Mouse (Mus musculus) thymus, adult 2 months (tissue): ENCODE measurements at regions not wholly inside any gene's neighbourhood (a gene's known extent, or its start where the extent isn't known, plus 50 kb on each side); places are given as distances from the start of the nearest gene placed in this dataset.

Source experiments
- CTCF ChIP-seq: fragments of 200-500 bp; IDR thresholded peaks from 2 replicates; pipeline ENCODE4 v1.5.1; 2012; ENCODE audit warnings: mild to moderate bottlenecking, control low read depth, low read length, moderate library complexity, borderline replicate concordance; ENCODE audit not compliant: control insufficient read depth, poor library complexity, insufficient read depth; ENCODE audit errors: extremely low read depth
- POLR2A ChIP-seq: fragments of 200-500 bp; IDR thresholded peaks from 2 replicates; pipeline ENCODE4 v1.6.1; 2012; ENCODE audit warnings: mild to moderate bottlenecking, low read length, control low read depth, moderate library complexity; ENCODE audit not compliant: control insufficient read depth, poor library complexity, insufficient read depth; ENCODE audit errors: extremely low read depth

DNA sequence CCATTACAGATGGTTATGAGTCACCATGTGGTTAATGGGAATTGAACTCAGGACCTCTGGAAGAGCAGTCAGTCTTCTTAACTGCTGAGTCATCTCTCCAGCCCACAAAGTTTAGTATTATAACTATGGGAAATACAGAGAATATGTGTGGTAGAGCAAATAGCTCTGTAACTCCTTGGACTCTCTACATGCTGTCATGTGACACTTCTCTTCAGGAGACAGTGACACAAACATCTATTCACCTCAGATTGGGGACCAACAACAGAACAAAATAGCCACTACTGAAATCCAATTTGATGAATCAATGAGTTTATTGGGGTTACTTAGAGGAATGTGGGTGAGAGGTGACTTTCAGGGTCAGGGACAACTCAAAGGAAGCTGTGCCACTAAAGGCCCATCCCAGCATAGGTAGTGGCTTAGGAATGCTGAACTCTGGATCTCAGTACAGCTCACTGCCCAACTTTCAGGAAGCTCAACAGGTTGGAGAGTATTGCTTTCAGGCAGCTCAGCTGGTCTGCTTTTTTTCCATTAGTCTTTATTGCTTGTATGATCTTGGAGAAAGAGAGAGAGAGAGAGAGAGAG, 71.8 kb upstream of the Ralgapa2 start:
- TF ChIP-seq CTCF: no peak
- TF ChIP-seq POLR2A: no peak
